Mouse (Mus musculus): ENCODE data around the gene Rbm4.
"Not testable (repeated sequence)": the region's sequence is repeated elsewhere in the genome, so short reads cannot be mapped to it uniquely, and the experiment has no call there.

The Rbm4 gene

GRCm38 (mm10) chr19:4799083-4799482 is 5.4 kb upstream of the Rbm4 start:
- in situ Hi-C loops (cut with MboI, MseI): no loop called here

- in situ Hi-C loops (cut with MboI, MseI): no loop called here
These were observed 4.1 kb upstream of the Rbm4 start for GRCm38 (mm10) chr19:4797846-4798245.

GRCm38 (mm10) chr19:4795929-4796328 is 2.2 kb upstream of the Rbm4 start:
- in situ Hi-C loops (cut with MboI, MseI): no loop called here

- in situ Hi-C loops (cut with MboI, MseI): loop anchor here (5.0 kb wide), 1 partner anchor 36 kb away; the partner anchor contains the start of gene Rbm4b
These were observed 345 bp downstream of the Rbm4 start for GRCm38 (mm10) chr19:4793281-4793830.

GRCm38 (mm10) chr19:4786313-4786712 is 7.4 kb downstream of the Rbm4 start:
- in situ Hi-C loops (cut with MboI, MseI): no loop called here

GRCm38 (mm10) chr19:4785206-4785605 is 8.5 kb downstream of the Rbm4 start:
- in situ Hi-C loops (cut with MboI, MseI): no loop called here

- in situ Hi-C loops (cut with MboI, MseI): no loop called here
These were observed 10.8 kb downstream of the Rbm4 start for GRCm38 (mm10) chr19:4782891-4783290.

GRCm38 (mm10) chr19:4772785-4773184 is 20.9 kb downstream of the Rbm4 start:
- in situ Hi-C loops (cut with MboI, MseI): no loop called here

GRCm38 (mm10) chr19:4767507-4768148 is 26.1 kb downstream of the Rbm4 start:
- in situ Hi-C loops (cut with MboI, MseI): no loop called here

GRCm38 (mm10) chr19:4762876-4763275 is 30.8 kb downstream of the Rbm4 start:
- in situ Hi-C loops (cut with MboI, MseI): no loop called here

GRCm38 (mm10) chr19:4760544-4760943 is 33.2 kb downstream of the Rbm4 start:
- in situ Hi-C loops (cut with MboI, MseI): not testable (repeated sequence)

GRCm38 (mm10) chr19:4756921-4757320 is 36.8 kb downstream of the Rbm4 start:
- in situ Hi-C loops (cut with MboI, MseI): loop anchor here (5.0 to 10.0 kb wide), 2 partner anchors 35 to 218 kb away; partner anchors contain the start of gene Rbm4

GRCm38 (mm10) chr19:4756193-4756911 is 37.3 kb downstream of the Rbm4 start, which contains the start of gene Rbm4b:
Gene Rbm4b (plus strand): TSS chr19:4756497.
- in situ Hi-C loops (cut with MboI, MseI): loop anchor here (5.0 to 10.0 kb wide), 2 partner anchors 36 to 218 kb away; partner anchors contain the start of gene Rbm4

- in situ Hi-C loops (cut with MboI, MseI): loop anchor here (5.0 to 10.0 kb wide), 2 partner anchors 37 to 219 kb away; partner anchors contain the start of gene Rbm4
These were observed 38.0 kb downstream of the Rbm4 start for GRCm38 (mm10) chr19:4755565-4756192.

- in situ Hi-C loops (cut with MboI, MseI): loop anchor here (10.0 kb wide), 1 partner anchor 225 kb away; no protein-coding TSS in a partner anchor
These were observed 43.7 kb downstream of the Rbm4 start for GRCm38 (mm10) chr19:4749975-4750374.

GRCm38 (mm10) chr19:4748493-4748892 is 45.2 kb downstream of the Rbm4 start:
- in situ Hi-C loops (cut with MboI, MseI): no loop called here

GRCm38 (mm10) chr19:4747631-4748312 is 45.9 kb downstream of the Rbm4 start:
- in situ Hi-C loops (cut with MboI, MseI): no loop called here

GRCm38 (mm10) chr19:4746611-4747010 is 47.1 kb downstream of the Rbm4 start:
- in situ Hi-C loops (cut with MboI, MseI): no loop called here

GRCm38 (mm10) chr19:4745681-4746080 is 48.0 kb downstream of the Rbm4 start:
- in situ Hi-C loops (cut with MboI, MseI): no loop called here

- in situ Hi-C loops (cut with MboI, MseI): no loop called here
These were observed 48.6 kb downstream of the Rbm4 start for GRCm38 (mm10) chr19:4745057-4745456.

GRCm38 (mm10) chr19:4744026-4744425 is 49.7 kb downstream of the Rbm4 start:
- in situ Hi-C loops (cut with MboI, MseI): loop anchor here (5.0 kb wide), 1 partner anchor 97 kb away; no protein-coding TSS in a partner anchor

Data from regulatory T cell (primary cell).